Mouse (Mus musculus): ENCODE measurements around the gene Cerk. TPM values are rescaled to one million over a fixed set of nuclear protein-coding genes. Genes with fewer than 3 reads are reported as not detected.
"Not testable (repeated sequence)": the region's sequence is repeated elsewhere in the genome, so short reads cannot be mapped to it uniquely, and the experiment has no call there.

Cerk gene
- polyA plus RNA-seq, 1 experiment from 2014 or later = 22.6 TPM

GRCm38 (mm10) chr15:86226968-86227367, 41.0 kb upstream of the Cerk start:
- ATAC-seq = no peak
- Histone ChIP-seq H3K36me3 (ENCODE audit: control insufficient read depth, insufficient read depth, low read length) (no peaks in the 10 kb centered on the region), H3K4me2 (ENCODE audit: low read length) (no peak overlapping the region), H3K27ac (ENCODE audit: low read length) (no peak overlapping the region), H3K4me1 (ENCODE audit: control insufficient read depth, insufficient read depth, low read length) (peaks cover 8% of the 10 kb centered on the region; the same call in 1 of the 2 replicates), H3K9me3 (replicated peaks; ENCODE audit: control insufficient read depth, low read length, poor library complexity, severe bottlenecking) (no peaks in the 10 kb centered on the region), H3K4me3 (ENCODE audit: low read depth, low read length) (no peak overlapping the region), H3K27me3 (ENCODE audit: control insufficient read depth, insufficient read depth, low read depth, low read length) (no peaks in the 10 kb centered on the region), H3K9ac (ENCODE audit: low read depth, low read length) (no peak overlapping the region)
- WGBS = 86% methylated on average over 2 of the region's 2 CpGs

GRCm38 (mm10) chr15:86226221-86226620, 40.3 kb upstream of the Cerk start:
- Histone ChIP-seq H3K4me3 (ENCODE audit: low read depth, low read length) (no peak overlapping the region), H3K27ac (ENCODE audit: low read length) (no peak overlapping the region), H3K4me2 (ENCODE audit: low read length) (no peak overlapping the region), H3K36me3 (ENCODE audit: control insufficient read depth, insufficient read depth, low read length) (no peaks in the 10 kb centered on the region), H3K9ac (ENCODE audit: low read depth, low read length) (no peak overlapping the region), H3K27me3 (ENCODE audit: control insufficient read depth, insufficient read depth, low read depth, low read length) (no peaks in the 10 kb centered on the region), H3K9me3 (replicated peaks; ENCODE audit: control insufficient read depth, low read length, poor library complexity, severe bottlenecking) (no peaks in the 10 kb centered on the region), H3K4me1 (ENCODE audit: control insufficient read depth, insufficient read depth, low read length) (0 out of 2 replicates have a peak, but pooled peaks cover 3% of the 10 kb centered on the region)
- WGBS = 87% methylated on average over 5 of the region's 5 CpGs
- no peak for ATAC-seq

DNA sequence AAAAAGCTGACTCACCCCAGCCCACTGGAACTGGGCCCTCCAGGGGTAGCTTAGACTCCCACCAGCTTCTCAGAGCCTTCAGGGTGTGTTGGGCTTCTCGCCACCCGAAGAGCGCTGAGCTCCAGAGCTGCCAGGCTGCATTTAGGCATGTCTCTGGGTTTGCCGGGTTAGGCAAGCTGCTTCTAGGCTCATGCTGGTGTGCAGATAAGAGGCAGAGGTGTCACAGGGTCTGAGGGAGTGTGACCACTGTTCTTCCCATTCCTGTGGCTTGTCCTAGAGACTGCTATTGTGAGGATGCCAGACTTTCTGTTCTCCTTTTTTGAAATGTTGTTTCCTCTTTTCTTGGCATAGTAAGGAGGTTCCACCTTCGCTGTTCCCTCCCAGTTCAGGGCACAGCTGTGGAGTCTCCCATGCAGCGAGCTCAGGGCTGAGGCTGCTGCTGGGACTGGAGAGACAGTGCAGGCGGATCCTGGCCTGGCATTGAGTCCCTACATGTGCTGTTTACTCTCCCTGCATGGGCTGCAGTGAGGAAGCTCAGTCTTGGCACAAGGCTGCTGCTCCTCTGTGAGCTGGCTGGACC, 39.1 kb upstream of the Cerk start:
- no peak overlapping the region for H3K4me3 ChIP-seq (ENCODE audit: low read depth, low read length)
- WGBS = 86% methylated on average over 7 of the region's 7 CpGs

GRCm38 (mm10) chr15:86221901-86222300, 36.0 kb upstream of the Cerk start:
- H3K4me2 ChIP-seq (ENCODE audit: low read length); H3K9me3 ChIP-seq (replicated peaks; ENCODE audit: control insufficient read depth, low read length, poor library complexity, severe bottlenecking); H3K4me3 ChIP-seq (ENCODE audit: low read depth, low read length); H3K27me3 ChIP-seq (ENCODE audit: control insufficient read depth, insufficient read depth, low read depth, low read length); H3K27ac ChIP-seq (ENCODE audit: low read length); H3K9ac ChIP-seq (ENCODE audit: low read depth, low read length); ATAC-seq; H3K4me1 ChIP-seq (ENCODE audit: control insufficient read depth, insufficient read depth, low read length); H3K36me3 ChIP-seq (ENCODE audit: control insufficient read depth, insufficient read depth, low read length): not testable (repeated sequence)
- 86% methylated on average over 11 of the region's 11 CpGs for WGBS

More for the DNA sequence above, 39.1 kb upstream of the Cerk start:
- no peak for ATAC-seq
- H3K4me1 ChIP-seq (ENCODE audit: control insufficient read depth, insufficient read depth, low read length) = 0 out of 2 replicates have a peak, but pooled peaks cover 3% of the 10 kb centered on the region
- no peaks in the 10 kb centered on the region for H3K36me3 ChIP-seq (ENCODE audit: control insufficient read depth, insufficient read depth, low read length)
- H3K4me2 ChIP-seq (ENCODE audit: low read length) = no peak overlapping the region
- no peaks in the 10 kb centered on the region for H3K27me3 ChIP-seq (ENCODE audit: control insufficient read depth, insufficient read depth, low read depth, low read length)
- H3K27ac ChIP-seq (ENCODE audit: low read length) = no peak overlapping the region
- no peak overlapping the region for H3K9ac ChIP-seq (ENCODE audit: low read depth, low read length)
- no peaks in the 10 kb centered on the region for H3K9me3 ChIP-seq (replicated peaks; ENCODE audit: control insufficient read depth, low read length, poor library complexity, severe bottlenecking)

DNA sequence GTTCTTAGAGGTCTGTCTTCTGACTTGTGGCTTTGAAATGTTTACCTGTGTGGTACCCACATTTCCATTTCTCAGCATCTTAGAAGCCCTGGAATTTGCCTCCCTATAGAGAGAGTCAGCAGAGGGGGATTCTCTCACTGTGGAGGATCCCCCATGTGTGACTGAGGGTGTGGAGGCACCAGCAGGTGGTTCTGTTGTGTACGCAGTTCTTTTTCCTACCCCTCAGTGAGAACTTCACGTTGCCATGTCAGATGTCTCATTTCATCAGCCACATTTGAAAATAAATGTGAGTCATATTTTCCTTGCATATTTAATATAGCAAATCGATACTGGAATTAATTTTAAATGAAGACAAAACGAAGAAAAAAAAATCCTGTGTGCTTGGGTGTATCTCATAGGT, 35.4 kb upstream of the Cerk start:
- Histone ChIP-seq H3K27ac (ENCODE audit: low read length) (no peak overlapping the region), H3K9me3 (replicated peaks; ENCODE audit: control insufficient read depth, low read length, poor library complexity, severe bottlenecking) (no peaks in the 10 kb centered on the region), H3K4me1 (ENCODE audit: control insufficient read depth, insufficient read depth, low read length) (no peaks in the 10 kb centered on the region), H3K9ac (ENCODE audit: low read depth, low read length) (no peak overlapping the region), H3K4me2 (ENCODE audit: low read length) (no peak overlapping the region), H3K4me3 (ENCODE audit: low read depth, low read length) (no peak overlapping the region), H3K36me3 (ENCODE audit: control insufficient read depth, insufficient read depth, low read length) (no peaks in the 10 kb centered on the region), H3K27me3 (ENCODE audit: control insufficient read depth, insufficient read depth, low read depth, low read length) (no peaks in the 10 kb centered on the region)
- ATAC-seq = no peak
- 80% methylated on average over 4 of the region's 4 CpGs for WGBS

GRCm38 (mm10) chr15:86220715-86221114, 34.8 kb upstream of the Cerk start:
- no peaks in the 10 kb centered on the region for H3K27me3 ChIP-seq (ENCODE audit: control insufficient read depth, insufficient read depth, low read depth, low read length)
- 86% methylated on average over 4 of the region's 4 CpGs for WGBS
- H3K36me3 ChIP-seq (ENCODE audit: control insufficient read depth, insufficient read depth, low read length) = no peaks in the 10 kb centered on the region
- H3K27ac ChIP-seq (ENCODE audit: low read length) = no peak overlapping the region
- no peaks in the 10 kb centered on the region for H3K9me3 ChIP-seq (replicated peaks; ENCODE audit: control insufficient read depth, low read length, poor library complexity, severe bottlenecking)
- H3K4me2 ChIP-seq (ENCODE audit: low read length) = no peak overlapping the region
- no peak overlapping the region for H3K4me3 ChIP-seq (ENCODE audit: low read depth, low read length)
- no peak for ATAC-seq
- H3K4me1 ChIP-seq (ENCODE audit: control insufficient read depth, insufficient read depth, low read length) = no peaks in the 10 kb centered on the region
- H3K9ac ChIP-seq (ENCODE audit: low read depth, low read length) = no peak overlapping the region

GRCm38 (mm10) chr15:86220229-86220630, 34.3 kb upstream of the Cerk start:
- H3K4me1 ChIP-seq (ENCODE audit: control insufficient read depth, insufficient read depth, low read length) = no peaks in the 10 kb centered on the region; the same call in 1 of the 2 replicates
- ATAC-seq = no peak
- 81% methylated on average over 5 of the region's 5 CpGs for WGBS

DNA sequence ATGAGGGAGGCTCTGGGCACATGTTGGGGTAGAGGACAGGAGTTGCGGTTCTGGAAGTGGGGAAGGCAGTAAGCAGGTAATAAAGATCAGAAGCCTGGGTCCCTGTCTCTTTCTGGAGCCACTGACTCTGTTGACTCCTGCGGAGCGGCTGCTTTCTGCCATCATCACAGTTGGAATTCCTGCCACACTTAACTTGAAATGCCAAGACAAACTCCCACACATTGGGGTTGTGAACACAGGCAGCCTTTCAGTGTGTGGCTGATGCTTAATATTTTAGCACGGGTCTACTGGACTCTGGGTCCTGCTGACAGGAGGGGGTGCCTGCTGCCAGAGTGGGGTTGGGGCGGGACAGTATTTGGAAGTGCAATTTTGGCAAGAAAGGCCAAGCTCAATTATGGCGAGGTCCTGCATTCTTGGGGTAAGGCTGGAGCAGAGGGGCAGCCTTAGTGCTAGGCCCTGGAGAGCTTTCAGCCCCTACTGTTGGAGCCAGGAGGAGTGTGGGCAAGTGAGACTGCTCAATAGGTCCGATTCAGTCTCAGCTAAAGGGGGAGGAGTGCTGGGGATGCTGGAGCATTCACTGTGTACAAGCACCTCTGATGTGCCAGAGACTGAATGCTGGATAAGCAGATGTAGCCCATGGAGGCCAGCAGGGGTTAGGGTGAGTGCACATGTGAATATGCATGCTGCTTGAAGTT, 33.7 kb upstream of the Cerk start:
- no peak for ATAC-seq
- H3K4me1 ChIP-seq (ENCODE audit: control insufficient read depth, insufficient read depth, low read length) = peaks cover 5% of the 10 kb centered on the region
- H3K9me3 ChIP-seq (replicated peaks; ENCODE audit: control insufficient read depth, low read length, poor library complexity, severe bottlenecking) = no peaks in the 10 kb centered on the region
- H3K4me3 ChIP-seq (ENCODE audit: low read depth, low read length) = no peak overlapping the region
- H3K27me3 ChIP-seq (ENCODE audit: control insufficient read depth, insufficient read depth, low read depth, low read length) = no peaks in the 10 kb centered on the region
- 84% methylated on average over 7 of the region's 7 CpGs for WGBS
- no peak overlapping the region for H3K9ac ChIP-seq (ENCODE audit: low read depth, low read length)
- no peak overlapping the region for H3K4me2 ChIP-seq (ENCODE audit: low read length)
- H3K27ac ChIP-seq (ENCODE audit: low read length) = no peak overlapping the region
- H3K36me3 ChIP-seq (ENCODE audit: control insufficient read depth, insufficient read depth, low read length) = no peaks in the 10 kb centered on the region

More at GRCm38 (mm10) chr15:86220229-86220630, 34.3 kb upstream of the Cerk start:
- Histone ChIP-seq H3K36me3 (ENCODE audit: control insufficient read depth, insufficient read depth, low read length) (no peaks in the 10 kb centered on the region), H3K4me2 (ENCODE audit: low read length) (no peak overlapping the region), H3K27me3 (ENCODE audit: control insufficient read depth, insufficient read depth, low read depth, low read length) (no peaks in the 10 kb centered on the region), H3K4me3 (ENCODE audit: low read depth, low read length) (no peak overlapping the region), H3K27ac (ENCODE audit: low read length) (no peak overlapping the region), H3K9ac (ENCODE audit: low read depth, low read length) (no peak overlapping the region), H3K9me3 (replicated peaks; ENCODE audit: control insufficient read depth, low read length, poor library complexity, severe bottlenecking) (no peaks in the 10 kb centered on the region)

GRCm38 (mm10) chr15:86216641-86217040, 30.7 kb upstream of the Cerk start:
- 88% methylated on average over 9 of the region's 9 CpGs for WGBS
- not testable (repeated sequence) for H3K9me3 ChIP-seq (replicated peaks; ENCODE audit: control insufficient read depth, low read length, poor library complexity, severe bottlenecking); H3K4me3 ChIP-seq (ENCODE audit: low read depth, low read length); H3K36me3 ChIP-seq (ENCODE audit: control insufficient read depth, insufficient read depth, low read length); H3K27me3 ChIP-seq (ENCODE audit: control insufficient read depth, insufficient read depth, low read depth, low read length); H3K4me2 ChIP-seq (ENCODE audit: low read length); H3K27ac ChIP-seq (ENCODE audit: low read length); ATAC-seq; H3K9ac ChIP-seq (ENCODE audit: low read depth, low read length)
- peaks cover 15% of the 10 kb centered on the region for H3K4me1 ChIP-seq (ENCODE audit: control insufficient read depth, insufficient read depth, low read length)

All from midbrain, embryonic 16.5 days (tissue).